Mouse (Mus musculus) cerebellum, postnatal 36 days (tissue): Measurements from ENCODE around the gene Olfr8.
"Not testable (repeated sequence)": the region's sequence is repeated elsewhere in the genome, so short reads cannot be mapped to it uniquely, and the experiment has no call there.

Source experiments
- DNase-seq, 2 experiments: peaks; one replicate each; pipeline ENCODE4 v3.0.0; 2021 to 2022; ENCODE audit warnings: mixed read lengths in 2 of 2

Gene Olfr8

DNA sequence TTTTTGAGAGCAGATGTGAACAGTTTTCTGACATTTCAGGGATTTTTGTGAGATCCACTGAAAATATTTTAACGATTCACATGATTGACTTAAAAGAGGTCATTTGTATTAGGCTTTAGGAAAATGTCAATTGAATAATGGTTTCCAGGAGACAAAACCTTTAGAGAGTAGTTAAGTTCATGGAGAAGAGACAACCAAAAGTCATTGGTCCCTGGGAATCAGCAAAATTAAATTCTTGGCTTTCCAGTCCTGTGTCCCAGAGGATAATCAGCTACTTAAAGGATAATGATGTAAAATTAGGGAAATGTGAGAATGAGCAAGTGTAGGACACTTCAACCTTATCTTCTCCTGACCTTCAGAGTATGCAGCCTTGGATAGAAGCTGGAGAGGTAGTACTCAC is at the start of gene Olfr8:
Gene Olfr8 (plus strand): TSS at position 301 of the 400 bp plus-strand sequence.
- not testable (repeated sequence) for DNase-seq

DNA sequence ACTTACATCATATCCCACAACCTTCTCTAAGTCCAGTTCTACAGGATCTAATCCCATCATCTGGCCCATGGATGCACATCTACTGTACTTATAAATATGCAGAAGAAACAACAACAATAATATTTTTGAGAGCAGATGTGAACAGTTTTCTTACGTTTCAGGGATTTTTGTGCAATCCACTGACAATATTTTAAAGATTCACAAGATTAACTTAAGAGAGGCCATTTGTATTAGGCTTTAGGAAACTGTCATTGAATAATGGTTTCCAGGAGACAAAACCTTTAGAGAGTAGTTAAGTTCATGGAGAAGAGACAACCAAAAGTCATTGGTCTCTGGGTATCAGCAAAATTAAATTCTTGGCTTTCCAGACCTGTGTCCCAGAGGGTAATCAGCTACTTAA is 37.6 kb upstream of the Olfr8 start, which contains the start of gene Olfr1354:
Gene Olfr1354 (plus strand): TSS at position 301 of the 400 bp plus-strand sequence.
- DNase-seq = not testable (repeated sequence)

DNA sequence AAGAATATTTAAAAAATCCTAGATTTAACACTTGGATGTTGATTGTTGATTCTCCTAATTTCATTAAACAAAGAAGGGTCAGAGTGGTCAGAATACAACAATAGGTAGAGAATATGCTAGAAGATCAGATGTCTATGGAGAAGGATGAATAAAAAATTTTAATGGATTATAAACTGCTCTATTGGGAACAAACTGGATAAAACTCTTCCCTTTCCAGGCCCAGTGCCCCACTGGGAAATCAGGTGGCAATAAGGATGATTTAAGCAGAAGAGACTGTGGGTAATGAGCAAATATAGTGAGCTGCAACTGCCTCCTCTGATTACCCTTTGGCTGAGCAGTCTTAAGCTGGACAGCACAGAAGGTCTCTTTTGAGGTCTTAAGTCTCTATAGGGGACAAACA is 12.6 kb downstream of the Olfr8 start, which contains the start of gene Olfr1353:
Gene Olfr1353 (plus strand): TSS at position 301 of the 400 bp plus-strand sequence.
- not testable (repeated sequence) for DNase-seq

DNA sequence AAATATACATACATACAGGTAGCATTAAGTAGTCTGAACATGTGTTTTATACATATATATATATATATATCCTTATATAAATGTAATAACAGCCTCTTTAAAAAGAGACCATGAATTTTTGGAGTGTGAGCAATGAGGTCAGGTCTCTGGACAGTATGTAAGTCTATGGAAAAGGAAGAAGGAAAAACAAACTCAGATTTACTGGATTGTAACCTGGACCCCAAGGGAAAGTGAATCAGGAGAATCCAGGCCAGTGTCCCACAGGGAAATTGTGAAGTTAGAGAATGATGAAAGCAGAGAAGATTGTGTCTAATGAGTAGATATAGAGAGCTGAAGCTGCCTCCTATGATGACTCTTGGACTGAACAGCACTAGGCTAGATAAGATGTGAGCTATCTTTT is 30.3 kb downstream of the Olfr8 start, which contains the start of gene Olfr1352:
Gene Olfr1352 (plus strand): TSS at position 301 of the 400 bp plus-strand sequence.
- DNase-seq = no peak
